Mouse (Mus musculus): ENCODE data around the gene 1700057G04Rik.

DNA sequence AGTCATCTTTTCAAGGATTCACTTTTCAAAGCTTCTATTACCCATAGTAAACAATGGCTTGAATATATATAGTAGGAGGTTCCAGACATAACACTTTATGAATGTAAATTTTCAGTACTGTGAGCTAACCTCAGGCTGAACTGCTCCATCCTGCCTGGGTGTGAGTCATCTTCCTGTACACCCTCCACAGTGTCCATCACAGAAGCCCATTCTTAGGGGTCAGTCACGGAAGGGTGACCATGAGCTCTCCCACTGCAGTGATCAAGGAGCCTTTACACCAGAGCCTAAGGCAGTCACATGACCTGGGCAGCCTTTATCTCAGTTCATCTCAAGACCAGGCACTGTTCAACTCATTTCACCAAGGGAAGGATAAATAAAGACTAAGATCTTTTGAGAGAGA, 41.4 kb upstream of the 1700057G04Rik start:
- TF ChIP-seq CTCF (IDR thresholded peaks at IDR 0.05) (no peak), EP300 (IDR thresholded peaks at IDR 0.05) (no peak)
